Mouse (Mus musculus) liver, embryonic 14.5 days (tissue): Measurements from ENCODE around the gene Ola1. TPM values are rescaled to one million over a fixed set of nuclear protein-coding genes. Genes with fewer than 3 reads are reported as not detected.

Source experiments
- ATAC-seq: fragments of 200-750 bp; cut with Nextera tagmentation; 2 replicates; pipeline ENCODE4 v1.8.0; 2017; ENCODE audit warnings: moderate number of reproducible peaks, mild to moderate bottlenecking, moderate library complexity; ENCODE audit not compliant: insufficient read depth
- DNase-seq, 3 experiments: peaks; one replicate each; pipeline ENCODE4 v3.0.0-alpha.2; 2012 to 2013; ENCODE audit warnings: low read depth in 3 of 3, low spot score in 3 of 3
- H3K27ac ChIP-seq: fragments of 300-500 bp; sonication (generic); 2 replicates; pipeline ENCODE4 v1.5.1; 2014; ENCODE audit warnings: moderate library complexity, mild to moderate bottlenecking, control low read depth, inconsistent platforms
- H3K27me3 ChIP-seq: fragments of 300-500 bp; sonication (generic); 2 replicates; pipeline ENCODE4 v1.6.1; 2014; ENCODE audit warnings: mild to moderate bottlenecking, low read length, moderate library complexity; ENCODE audit not compliant: control insufficient read depth, insufficient read depth
- H3K36me3 ChIP-seq: fragments of 300-500 bp; sonication (generic); replicated peaks from 2 replicates; pipeline ENCODE4 v1.6.1; 2014; ENCODE audit warnings: low read depth; ENCODE audit not compliant: control insufficient read depth, insufficient read depth
- H3K4me1 ChIP-seq, 2 experiments: fragments of 200-500 bp in 1 of 2; fragments of 300-500 bp in 1 of 2; sonication (generic) in 1 of 2; replicated peaks; 2 replicates each; pipeline ENCODE4 v1.6.1; 2012 to 2014; ENCODE audit warnings: antibody characterized with exemption in 1 of 2, inconsistent platforms in 1 of 2, low read length in 1 of 2; ENCODE audit not compliant: control insufficient read depth in 2 of 2, insufficient read depth in 2 of 2
- H3K4me2 ChIP-seq: fragments of 300-500 bp; sonication (generic); 2 replicates; pipeline ENCODE4 v1.6.1; 2014; ENCODE audit warnings: low read depth, mild to moderate bottlenecking, control low read depth, moderate library complexity
- H3K4me3 ChIP-seq, 2 experiments: fragments of 200-500 bp in 1 of 2; fragments of 300-500 bp in 1 of 2; sonication (generic) in 1 of 2; 2 replicates each; pipeline ENCODE4 v1.5.1; 2012 to 2014; ENCODE audit warnings: low read depth in 2 of 2, low read length in 2 of 2, mild to moderate bottlenecking in 2 of 2, control low read depth in 1 of 2, inconsistent platforms in 1 of 2, moderate library complexity in 1 of 2; ENCODE audit not compliant: insufficient read depth in 1 of 2
- H3K9ac ChIP-seq: fragments of 300-500 bp; sonication (generic); replicated peaks from 2 replicates; pipeline ENCODE4 v1.6.1; 2014; ENCODE audit warnings: mild to moderate bottlenecking, control low read depth, moderate library complexity
- H3K9me3 ChIP-seq: fragments of 300-500 bp; sonication (generic); 2 replicates; pipeline ENCODE4 v1.6.1; 2016; ENCODE audit warnings: low read length, mixed read lengths; ENCODE audit not compliant: control insufficient read depth
- CTCF ChIP-seq: IDR thresholded peaks from 2 replicates; pipeline ENCODE4 v1.5.1; 2016; ENCODE audit warnings: antibody characterized with exemption, low read depth, control low read depth
- EP300 ChIP-seq: IDR thresholded peaks from 2 replicates; pipeline ENCODE4 v1.6.1; 2016; ENCODE audit warnings: antibody characterized with exemption, low read depth
- WGBS: fragments of 180-500 bp; shearing (Covaris S2); extraction: QIAGEN DNeasy Blood & Tissue Kit; methylation state at CpG from one replicate; pipeline ENCODE4 v1.1.7; 2014; ENCODE audit not compliant: insufficient replicate concordance; 5-methylcytosine and 5-hydroxymethylcytosine counted together
- polyA plus RNA-seq, 2 experiments: library from polyadenylated mRNA; depleted of rRNA in 1 of 2; stranded (reverse) in 1 of 2; unstranded in 1 of 2; fragments of >200 nt; fragmentation: Nextera tagmentation in 1 of 2; extraction: Ambion mirVana in 1 of 2; gene quantifications; 2 replicates each; pipeline versions ENCODE4 v1.2.1 to v1.2.3; 2012 to 2014

Ola1 gene
- polyA plus RNA-seq, 2 experiments = 25.2 to 43.0 TPM

GRCm38 (mm10) chr2:73057589-73057988 is 161.1 kb downstream of the Ola1 start:
- DNase-seq = no peak
- 48% methylated on average over 2 of the region's 2 CpGs for WGBS
- TF ChIP-seq CTCF (no peak), EP300 (no peak)
- peaks cover 16 to 32% of the 10 kb centered on the region in 2 experiments for H3K4me1 ChIP-seq
- no peak overlapping the region for H3K27ac ChIP-seq
- H3K36me3 ChIP-seq = no peaks in the 10 kb centered on the region
- H3K4me2 ChIP-seq = no peak overlapping the region
- H3K27me3 ChIP-seq = no peaks in the 10 kb centered on the region
- H3K4me3 ChIP-seq = no peak overlapping the region
- H3K9ac ChIP-seq = no peak overlapping the region
- no peaks in the 10 kb centered on the region; the same call in 1 of the 2 replicates for H3K9me3 ChIP-seq
- no peak for ATAC-seq

- ATAC-seq = peak; percentile 42
- Histone ChIP-seq H3K9ac (no peak overlapping the region), H3K4me1 (peaks cover 16 to 32% of the 10 kb centered on the region in 2 experiments), H3K4me2 (peak overlapping the region; percentile 18), H3K27me3 (no peaks in the 10 kb centered on the region), H3K36me3 (no peaks in the 10 kb centered on the region), H3K27ac (peak overlapping the region; percentile 37; the same call in 1 of the 2 replicates), H3K4me3 (no peak overlapping the region), H3K9me3 (no peaks in the 10 kb centered on the region; the same call in 1 of the 2 replicates)
- no peak for DNase-seq
- TF ChIP-seq CTCF = no peak
- no peak for TF ChIP-seq EP300
- 39% methylated on average over 17 of the region's 17 CpGs for WGBS
These were observed 162.4 kb downstream of the Ola1 start for GRCm38 (mm10) chr2:73056090-73056956.

- no peak overlapping the region for H3K4me3 ChIP-seq
- H3K27ac ChIP-seq = no peak overlapping the region
- peak; percentile 13; the same call in 1 of the 2 replicates for ATAC-seq
- H3K36me3 ChIP-seq = no peaks in the 10 kb centered on the region
- TF ChIP-seq CTCF (no peak), EP300 (no peak)
- H3K9me3 ChIP-seq = no peaks in the 10 kb centered on the region; the same call in 1 of the 2 replicates
- DNase-seq = peak in 1 of 3 experiments; percentile 28
- H3K4me1 ChIP-seq = peaks cover 15 to 27% of the 10 kb centered on the region in 2 experiments
- no peak overlapping the region for H3K9ac ChIP-seq
- 40% methylated on average over 9 of the region's 9 CpGs for WGBS
- no peak overlapping the region for H3K4me2 ChIP-seq
- no peaks in the 10 kb centered on the region for H3K27me3 ChIP-seq
These were observed 164.8 kb downstream of the Ola1 start for GRCm38 (mm10) chr2:73053791-73054490.

- DNase-seq (no peak), ATAC-seq (no peak)
- H3K9ac ChIP-seq = no peak overlapping the region
- no peaks in the 10 kb centered on the region for H3K36me3 ChIP-seq
- no peak overlapping the region for H3K4me3 ChIP-seq
- TF ChIP-seq EP300 = no peak
- TF ChIP-seq CTCF = no peak
- no peaks in the 10 kb centered on the region; the same call in 1 of the 2 replicates for H3K9me3 ChIP-seq
- H3K27ac ChIP-seq = no peak overlapping the region
- peaks cover 0 to 11% of the 10 kb centered on the region in 2 experiments; a peak in 2 of 4 replicates for H3K4me1 ChIP-seq
- no peak overlapping the region for H3K4me2 ChIP-seq
- WGBS = 80% methylated on average over 8 of the region's 8 CpGs
- no peaks in the 10 kb centered on the region for H3K27me3 ChIP-seq
These were observed 168.3 kb downstream of the Ola1 start for GRCm38 (mm10) chr2:73050401-73050800.

- Histone ChIP-seq H3K36me3 (no peaks in the 10 kb centered on the region), H3K4me1 (peaks cover 0 to 11% of the 10 kb centered on the region in 2 experiments; a peak in 2 of 4 replicates), H3K27me3 (no peaks in the 10 kb centered on the region), H3K9ac (no peak overlapping the region), H3K27ac (no peak overlapping the region), H3K4me3 (no peak overlapping the region), H3K9me3 (no peaks in the 10 kb centered on the region; the same call in 1 of the 2 replicates), H3K4me2 (no peak overlapping the region)
- ATAC-seq (no peak), DNase-seq (no peak)
- WGBS = 56% methylated on average over 4 of the region's 4 CpGs
- TF ChIP-seq EP300 = no peak
- no peak for TF ChIP-seq CTCF
These were observed 168.7 kb downstream of the Ola1 start for GRCm38 (mm10) chr2:73049977-73050376.
